Mouse (Mus musculus): ENCODE measurements around the gene Ccdc153.

DNA sequence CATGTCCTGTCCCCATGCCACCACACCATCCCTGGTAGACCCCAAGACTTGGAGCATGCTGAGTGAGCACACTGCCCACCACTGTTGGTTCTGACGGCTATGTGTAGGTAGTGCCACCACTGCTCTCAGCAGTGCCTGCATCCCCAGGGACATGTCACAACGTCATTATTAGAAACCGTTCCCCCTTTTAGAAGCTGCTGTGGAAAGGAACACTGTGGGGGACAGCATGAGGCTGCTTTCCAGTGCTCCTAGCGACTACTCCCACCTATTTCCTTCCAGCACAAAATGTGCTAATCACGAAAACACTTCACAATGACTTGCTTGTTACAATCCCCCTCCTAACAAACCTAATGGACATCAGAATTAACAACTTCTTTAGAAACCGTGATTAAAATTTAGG is 14.5 kb upstream of the Ccdc153 start:
- TF ChIP-seq CTCF (IDR thresholded peaks at IDR 0.05; ENCODE audit: low read depth, low read length) (no peak), POLR2A (IDR thresholded peaks at IDR 0.05; ENCODE audit: borderline replicate concordance, low read depth, low read length) (no peak)

All from bone marrow macrophage, adult 2 months (primary cell).